Mouse (Mus musculus): ENCODE measurements around the gene Hoxc13. TPM values are rescaled to one million over a fixed set of nuclear protein-coding genes. Genes with fewer than 3 reads are reported as not detected.
A peak's percentile ranks its signal among the peaks of the same experiment; 100 is the strongest.

Gene Hoxc13
- total and polyA plus RNA-seq, 3 experiments: not detected

DNA sequence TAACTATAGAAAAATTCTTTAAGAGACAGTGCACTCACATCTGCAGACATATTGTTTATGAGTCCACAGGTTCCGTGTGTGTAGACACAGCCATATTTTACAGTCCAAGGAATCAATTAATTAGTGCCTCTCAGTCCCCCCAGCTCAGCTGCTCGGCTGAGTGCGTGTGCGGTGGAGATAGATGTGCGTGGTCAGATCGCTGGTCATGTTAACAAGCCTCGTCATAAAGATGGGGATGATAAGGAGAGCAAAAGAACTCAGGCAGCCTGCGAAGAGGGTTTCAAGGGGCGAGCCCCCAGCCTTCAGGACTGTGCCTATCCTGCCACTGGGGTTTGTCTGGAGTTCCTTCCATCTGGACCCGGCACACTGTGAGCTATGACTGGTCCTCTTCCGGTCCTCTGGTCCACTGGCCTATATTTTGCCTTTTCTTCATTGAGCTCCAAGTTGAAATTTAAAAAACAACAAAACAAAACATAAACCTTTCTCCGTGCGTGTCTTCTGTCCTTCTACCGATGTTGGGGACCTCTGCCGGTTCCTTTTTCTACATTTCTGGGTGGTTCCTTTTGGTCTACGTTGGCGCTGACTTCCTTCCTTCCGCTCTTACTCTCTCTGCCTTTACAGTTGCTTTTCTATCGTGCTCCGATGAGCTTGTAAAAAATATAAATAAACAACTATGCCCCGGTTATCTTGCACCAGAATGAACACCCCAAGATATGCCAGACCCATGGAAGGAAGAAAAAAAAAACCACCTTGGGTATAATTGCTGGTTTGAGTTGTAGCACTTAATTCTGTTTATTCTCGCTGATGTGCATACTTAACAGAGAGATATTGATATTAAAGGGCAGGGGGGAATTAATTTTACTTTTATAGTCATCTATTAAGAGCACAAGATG lies 24.5 kb downstream of the Hoxc13 start (continued):
- TF ChIP-seq MXI1 (IDR thresholded peaks at IDR 0.05; ENCODE audit: low read depth, low read length): peak; percentile 67; the same call in 1 of the 2 replicates
- 0 out of 2 replicates have a peak, but pooled peaks have one; percentile 28 for TF ChIP-seq MYB (IDR thresholded peaks at IDR 0.05; ENCODE audit: low read depth, low read length)
- peak; percentile 78 for TF ChIP-seq GATA1 (IDR thresholded peaks at IDR 0.05; ENCODE audit: low read depth, low read length)

DNA sequence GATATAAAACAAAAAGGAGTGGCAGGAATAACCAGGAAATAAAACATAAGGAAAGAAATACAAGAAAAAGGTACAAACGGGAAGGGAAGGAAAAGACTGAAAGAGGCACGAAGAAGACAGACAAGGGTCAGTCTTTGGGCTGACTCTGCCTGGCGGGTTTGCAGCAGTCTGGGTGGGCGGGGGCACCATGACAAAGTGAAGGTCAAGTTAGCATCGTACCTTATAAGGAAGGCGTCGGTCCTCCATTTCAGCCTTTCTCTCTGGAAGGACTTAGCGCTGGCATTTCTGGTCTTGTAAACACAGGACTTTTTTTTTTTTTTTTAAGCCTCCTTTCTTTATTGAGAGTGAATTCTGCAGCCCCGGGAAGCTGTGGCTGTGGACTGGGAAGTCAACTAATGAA lies 26.4 kb downstream of the Hoxc13 start:
- H3K79me2 ChIP-seq (ENCODE audit: control insufficient read depth, insufficient read depth, low read length, poor library complexity): no peaks in the 10 kb centered on the region; the same call in 1 of the 2 replicates
- no peak for DNase-seq (ENCODE audit: low read depth, low spot score)
- no peak overlapping the region for H3K9ac ChIP-seq (ENCODE audit: control insufficient read depth, low read depth, low read length, poor library complexity, severe bottlenecking)
- H3K4me3 ChIP-seq (ENCODE audit: control insufficient read depth in 1 of 2, insufficient read depth in 1 of 2, low read depth in 2 of 2, low read length in 2 of 2): no peak overlapping the region
- H3K36me3 ChIP-seq (ENCODE audit: control insufficient read depth in 1 of 2, insufficient read depth in 2 of 2, low read length in 2 of 2): peaks cover 0 to 5% of the 10 kb centered on the region in 2 experiments; a peak in 1 of 4 replicates
- no peak for TF ChIP-seq POLR2AphosphoS5 (IDR thresholded peaks at IDR 0.05; ENCODE audit: borderline replicate concordance, low read depth, low read length)
- no peak for TF ChIP-seq NELFE (IDR thresholded peaks at IDR 0.05; ENCODE audit: low read depth, low read length)
- no peak for TF ChIP-seq ELF1 (IDR thresholded peaks at IDR 0.05; ENCODE audit: low read depth, low read length)
- no peak overlapping the region for H3K27ac ChIP-seq (ENCODE audit: control insufficient read depth, low read depth, low read length)
- peaks cover 5 to 6% of the 10 kb centered on the region in 2 experiments; a peak in 3 of 4 replicates for H3K4me1 ChIP-seq (ENCODE audit: control insufficient read depth in 1 of 2, insufficient read depth in 2 of 2, low read length in 2 of 2)
- peaks cover 15 to 23% of the 10 kb centered on the region in 2 experiments for H3K27me3 ChIP-seq (ENCODE audit: control insufficient read depth in 1 of 2, insufficient read depth in 2 of 2, low read length in 2 of 2)
- H3K9me3 ChIP-seq (replicated peaks; ENCODE audit: insufficient read depth, low read length): no peaks in the 10 kb centered on the region

- H3K9me3 ChIP-seq (replicated peaks; ENCODE audit: insufficient read depth, low read length): no peaks in the 10 kb centered on the region
- peaks cover 5 to 6% of the 10 kb centered on the region in 2 experiments; a peak in 3 of 4 replicates for H3K4me1 ChIP-seq (ENCODE audit: control insufficient read depth in 1 of 2, insufficient read depth in 2 of 2, low read length in 2 of 2)
- no peak for DNase-seq (ENCODE audit: low read depth, low spot score)
- peaks cover 22 to 37% of the 10 kb centered on the region in 2 experiments for H3K27me3 ChIP-seq (ENCODE audit: control insufficient read depth in 1 of 2, insufficient read depth in 2 of 2, low read length in 2 of 2)
- no peaks in the 10 kb centered on the region; the same call in 1 of the 2 replicates for H3K79me2 ChIP-seq (ENCODE audit: control insufficient read depth, insufficient read depth, low read length, poor library complexity)
- TF ChIP-seq GATA1 (IDR thresholded peaks at IDR 0.05; ENCODE audit: low read depth, low read length) (no peak), POLR2AphosphoS2 (IDR thresholded peaks at IDR 0.05; ENCODE audit: low read length) (no peak), CHD1 (IDR thresholded peaks at IDR 0.05; ENCODE audit: low read depth, low read length) (no peak), CTCF (IDR thresholded peaks at IDR 0.05 in 2 of 3, conservative IDR thresholded peaks at IDR 0.05 in 1 of 3; ENCODE audit: control insufficient read depth in 1 of 3, insufficient read depth in 1 of 3, low read depth in 2 of 3, low read length in 3 of 3, poor library complexity in 1 of 3, severe bottlenecking in 1 of 3) (no peak), MYB (IDR thresholded peaks at IDR 0.05; ENCODE audit: low read depth, low read length) (no peak), MAX (IDR thresholded peaks at IDR 0.05; ENCODE audit: low read length) (no peak), SIN3A (IDR thresholded peaks at IDR 0.05; ENCODE audit: low read length) (no peak), POLR2AphosphoS5 (IDR thresholded peaks at IDR 0.05; ENCODE audit: borderline replicate concordance, low read depth, low read length) (no peak), ZMIZ1 (IDR thresholded peaks at IDR 0.05; ENCODE audit: low read depth, low read length) (no peak), MAZ (IDR thresholded peaks at IDR 0.05; ENCODE audit: low read depth, low read length) (no peak), UBTF (IDR thresholded peaks at IDR 0.05; ENCODE audit: borderline replicate concordance, insufficient read depth, low read depth, low read length) (no peak), NELFE (IDR thresholded peaks at IDR 0.05; ENCODE audit: low read depth, low read length) (no peak), EP300 (IDR thresholded peaks at IDR 0.05; ENCODE audit: low read depth in 1 of 2, low read length in 2 of 2) (no peak), TBP (IDR thresholded peaks at IDR 0.05; ENCODE audit: low read depth, low read length) (no peak), TCF12 (IDR thresholded peaks at IDR 0.05; ENCODE audit: low read depth, low read length) (no peak), USF1 (IDR thresholded peaks at IDR 0.05; ENCODE audit: low read depth, low read length) (no peak), RAD21 (IDR thresholded peaks at IDR 0.05; ENCODE audit: low read depth, low read length) (no peak), GABPA (IDR thresholded peaks at IDR 0.05; ENCODE audit: low read depth, low read length) (no peak)
- H3K9ac ChIP-seq (ENCODE audit: control insufficient read depth, low read depth, low read length, poor library complexity, severe bottlenecking): no peak overlapping the region
- no peak overlapping the region for H3K4me3 ChIP-seq (ENCODE audit: control insufficient read depth in 1 of 2, insufficient read depth in 1 of 2, low read depth in 2 of 2, low read length in 2 of 2)
- no peak overlapping the region for H3K27ac ChIP-seq (ENCODE audit: control insufficient read depth, low read depth, low read length)
- H3K36me3 ChIP-seq (ENCODE audit: control insufficient read depth in 1 of 2, insufficient read depth in 2 of 2, low read length in 2 of 2): peaks cover 0 to 5% of the 10 kb centered on the region in 2 experiments; a peak in 1 of 4 replicates
Measured at GRCm38 (mm10) chr15:102948842-102949241, 27.9 kb downstream of the Hoxc13 start.

Data from MEL (cell line).